Mouse (Mus musculus): Measurements from ENCODE around the gene Slc34a3. TPM values are rescaled to one million over a fixed set of nuclear protein-coding genes. Genes with fewer than 3 reads are reported as not detected.
"Not testable (repeated sequence)": the region's sequence is repeated elsewhere in the genome, so short reads cannot be mapped to it uniquely, and the experiment has no call there.

Slc34a3 gene
- not detected for total RNA-seq (2021)

- no peak for DNase-seq
Measured at GRCm38 (mm10) chr2:25234050-25234449, at the start of gene Slc34a3. Gene Slc34a3 (minus strand): TSS chr2:25234364.

GRCm38 (mm10) chr2:25278928-25279882 lies 45.0 kb upstream of the Slc34a3 start:
- peak; percentile 75 to 78 for DNase-seq

DNA sequence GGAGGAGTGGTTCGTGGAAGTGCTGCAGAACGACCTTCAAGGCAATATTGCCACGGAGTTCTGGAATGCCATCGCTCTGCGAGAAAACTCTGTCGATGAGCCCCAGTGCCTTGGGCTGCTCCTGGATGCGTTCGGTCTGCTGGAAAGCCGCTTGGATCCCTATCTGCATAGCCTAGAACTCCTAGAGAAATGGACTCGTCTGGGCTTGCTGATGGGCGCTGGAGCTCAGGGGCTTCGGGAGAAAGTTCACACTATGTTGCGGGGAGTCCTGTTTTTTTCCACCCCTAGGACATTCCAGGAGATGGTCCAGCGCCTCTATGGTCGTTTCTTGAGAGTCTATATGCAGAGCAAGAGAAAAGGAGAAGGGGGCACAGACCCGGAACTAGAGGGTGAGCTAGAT lies 38.8 kb upstream of the Slc34a3 start:
- DNase-seq, result no peak

- no peak for DNase-seq
Measured at GRCm38 (mm10) chr2:25272515-25272914, 38.4 kb upstream of the Slc34a3 start.

GRCm38 (mm10) chr2:25271827-25272511 lies 37.8 kb upstream of the Slc34a3 start, which contains the start of the genes Ssna1 and Anapc2:
Gene Ssna1 (minus strand): TSS chr2:25272438.
Gene Anapc2 (plus strand): TSS chr2:25272478.
- DNase-seq, result peak; percentile 97 to 98

DNA sequence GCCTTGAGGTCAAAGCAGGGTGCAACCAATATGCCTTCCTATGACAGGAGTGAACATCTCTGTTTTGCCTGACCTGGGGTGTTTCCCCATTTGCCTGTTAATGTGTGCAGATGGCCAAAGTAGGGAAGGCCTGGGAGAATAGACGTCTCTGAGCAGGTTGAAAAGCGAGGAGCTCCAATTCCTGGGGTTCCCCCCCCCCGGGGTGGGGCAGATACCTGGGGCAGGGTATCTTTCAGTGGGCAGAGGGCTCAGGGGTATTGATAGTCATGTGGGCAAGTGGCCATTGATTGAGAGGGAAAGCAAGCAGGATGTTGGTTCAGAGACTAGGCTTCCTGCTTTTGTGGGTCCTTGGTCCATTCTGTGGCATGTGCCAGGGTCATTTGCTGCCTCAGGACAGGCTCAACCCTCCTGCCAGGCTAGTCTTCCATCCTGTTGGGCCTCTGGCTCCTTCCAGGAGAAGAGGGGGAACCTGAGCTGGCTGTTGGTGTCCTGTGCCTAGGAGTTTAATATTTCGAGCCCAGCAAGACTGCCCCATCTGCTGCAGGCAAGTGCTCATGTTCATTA lies 33.7 kb upstream of the Slc34a3 start:
- DNase-seq, result no peak

DNA sequence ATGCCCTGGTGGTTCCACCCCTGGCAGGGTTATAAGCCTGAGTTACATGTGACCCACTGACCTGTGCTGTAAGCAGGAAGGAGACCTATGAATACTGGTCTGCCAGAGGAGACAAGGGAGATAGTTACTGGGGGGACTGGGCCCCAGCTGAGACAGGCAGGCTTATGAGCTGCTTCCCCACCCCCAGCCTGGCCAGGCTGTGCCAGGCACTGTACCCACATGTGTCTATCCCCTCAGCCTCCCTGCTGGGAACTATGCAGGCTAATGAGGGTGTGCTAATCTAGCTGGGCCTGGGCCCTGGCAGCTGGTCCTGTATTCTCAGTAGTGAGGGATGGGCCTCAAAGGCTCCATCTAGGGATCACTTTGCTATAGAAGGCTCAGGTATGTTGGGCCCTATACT lies 33.1 kb upstream of the Slc34a3 start:
- DNase-seq, result no peak

DNA sequence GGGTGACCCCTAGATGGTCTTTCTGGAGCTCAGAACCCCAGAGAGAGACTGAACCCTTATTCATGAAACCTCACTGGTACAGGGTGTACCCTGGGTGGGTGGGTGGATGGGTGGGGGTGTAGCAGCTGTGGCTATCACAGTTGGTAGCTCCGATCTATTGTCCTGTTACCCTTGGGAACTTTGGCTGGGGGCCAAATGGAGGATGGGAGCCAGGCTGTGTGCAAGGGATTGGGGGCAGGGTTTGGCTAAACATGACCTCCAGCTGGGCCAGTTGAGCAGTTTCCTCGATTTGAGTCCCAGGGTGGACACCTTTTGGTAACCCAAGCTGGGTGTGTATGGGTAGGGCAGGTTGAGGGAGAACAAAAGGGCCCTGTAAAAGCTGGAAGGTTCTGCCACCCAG lies 32.6 kb upstream of the Slc34a3 start:
- peak in 1 of 2 experiments; percentile 70 for DNase-seq

- DNase-seq, result no peak
Measured at GRCm38 (mm10) chr2:25265897-25266656, 31.9 kb upstream of the Slc34a3 start.

DNA sequence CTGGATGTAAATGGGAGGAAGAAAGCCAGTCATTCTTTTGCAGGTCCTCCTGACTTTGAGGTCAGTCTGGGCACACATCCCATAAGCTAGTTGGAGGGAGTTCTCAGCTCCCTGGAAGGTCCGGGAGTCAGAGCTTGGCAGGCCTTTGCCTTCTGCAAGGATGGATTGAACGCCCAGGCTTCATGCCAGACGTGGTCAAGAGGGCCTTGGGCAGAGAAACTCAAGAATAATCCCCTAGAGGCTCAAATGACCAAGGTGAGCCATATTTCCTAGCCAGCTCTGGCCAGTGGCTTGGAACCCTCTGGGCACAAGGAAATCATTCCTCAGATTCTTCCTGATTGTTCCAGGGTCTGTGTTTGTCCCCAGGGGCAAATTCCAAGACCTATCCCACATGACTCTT lies 30.7 kb upstream of the Slc34a3 start:
- no peak for DNase-seq

DNA sequence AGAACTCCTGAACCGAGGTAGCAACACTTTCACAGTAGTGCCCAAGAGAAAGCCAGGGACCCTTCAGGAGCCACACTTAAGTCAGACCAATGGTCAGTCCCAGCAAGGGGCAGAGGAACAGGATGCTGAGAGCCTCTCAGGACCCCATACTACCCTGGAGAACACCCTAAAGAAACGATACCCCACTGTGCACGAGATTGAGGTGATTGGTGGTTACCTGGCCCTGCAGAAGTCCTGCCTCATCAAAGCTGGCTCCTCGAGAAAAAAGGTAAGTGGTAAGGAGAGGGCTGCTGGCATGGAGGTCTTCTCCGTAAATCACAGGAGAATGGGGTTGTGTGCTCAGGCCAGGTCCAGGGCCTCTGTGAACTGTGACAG lies 30.1 kb upstream of the Slc34a3 start:
- DNase-seq, result no peak

- no peak for DNase-seq
Measured at GRCm38 (mm10) chr2:25263623-25264285, 29.6 kb upstream of the Slc34a3 start.

- no peak for DNase-seq
Measured at GRCm38 (mm10) chr2:25262795-25263622, 28.8 kb upstream of the Slc34a3 start.

- DNase-seq, result peak; percentile 92 to 93
Measured at GRCm38 (mm10) chr2:25262291-25262767, 28.2 kb upstream of the Slc34a3 start, which contains the start of gene Tprn. Gene Tprn (plus strand): TSS chr2:25262618.

- no peak for DNase-seq
Measured at GRCm38 (mm10) chr2:25261870-25262269, 27.7 kb upstream of the Slc34a3 start.

- DNase-seq, result no peak
Measured at GRCm38 (mm10) chr2:25258887-25259286, 24.7 kb upstream of the Slc34a3 start.

GRCm38 (mm10) chr2:25257250-25257649 lies 23.1 kb upstream of the Slc34a3 start:
- not testable (repeated sequence) for DNase-seq

GRCm38 (mm10) chr2:25256443-25257109 lies 22.4 kb upstream of the Slc34a3 start:
- not testable (repeated sequence) for DNase-seq

GRCm38 (mm10) chr2:25255284-25255779 lies 21.2 kb upstream of the Slc34a3 start, which contains the start of gene Tmem203:
Gene Tmem203 (plus strand): TSS chr2:25255439.
- DNase-seq, result peak; percentile 87 to 89

DNA sequence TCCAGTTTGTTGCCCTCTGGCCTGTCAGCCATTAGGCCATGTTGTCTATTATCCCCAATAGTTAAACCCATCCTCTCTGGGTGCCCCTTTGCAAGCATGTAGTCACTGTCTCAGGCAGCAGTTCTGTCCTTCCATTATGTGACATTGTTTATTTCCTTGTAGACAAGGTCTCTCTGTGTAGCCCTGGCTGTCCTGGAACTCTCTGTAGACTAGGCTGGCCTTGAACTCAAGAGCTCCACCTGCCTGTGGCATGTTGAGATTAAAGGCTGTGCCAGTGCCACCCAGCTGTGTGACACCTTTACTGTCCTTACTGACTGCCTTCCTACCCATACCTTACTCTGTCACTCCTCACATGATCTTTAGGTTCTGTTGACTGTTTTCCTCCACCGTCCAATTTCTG lies 18.2 kb upstream of the Slc34a3 start:
- no peak for DNase-seq
